Mouse (Mus musculus): ENCODE measurements around the gene Nudt22.

- TF ChIP-seq CTCF (IDR thresholded peaks at IDR 0.05; ENCODE audit: low read depth) (peak; percentile 68), EP300 (IDR thresholded peaks at IDR 0.05; ENCODE audit: low read depth) (no peak)
Observed at GRCm38 (mm10) chr19:6954046-6954445, 41.9 kb downstream of the Nudt22 start.
